Mouse (Mus musculus) CH12.LX (cell line): ENCODE results near the gene Plxdc2. TPM values are rescaled to one million over a fixed set of nuclear protein-coding genes. Genes with fewer than 3 reads are reported as not detected.

Source experiments
- DNase-seq: peaks from one replicate; pipeline ENCODE4 v3.0.0-alpha.2; 2013; ENCODE audit errors: extremely low read depth
- H3K27ac ChIP-seq: 2 replicates; pipeline ENCODE4 v1.5.1; 2012; ENCODE audit warnings: low read depth, mild to moderate bottlenecking, control low read depth, moderate library complexity; ENCODE audit not compliant: insufficient read depth
- H3K27me3 ChIP-seq: replicated peaks from 2 replicates; pipeline ENCODE3; 2012; ENCODE audit warnings: inconsistent platforms
- H3K36me3 ChIP-seq, 2 experiments: replicated peaks in 1 of 2; 2 replicates each; pipeline versions ENCODE3 to v1.6.1; 2012; ENCODE audit warnings: inconsistent platforms in 1 of 2, low read length in 1 of 2, mild to moderate bottlenecking in 1 of 2, mixed read lengths in 1 of 2, moderate library complexity in 1 of 2; ENCODE audit not compliant: control insufficient read depth in 1 of 2, insufficient read depth in 1 of 2
- H3K4me1 ChIP-seq, 2 experiments: 2 replicates each; pipeline ENCODE4 v1.6.1; 2012; ENCODE audit warnings: inconsistent platforms in 1 of 2, moderate library complexity in 1 of 2; ENCODE audit not compliant: insufficient read depth in 2 of 2, control insufficient read depth in 1 of 2
- H3K4me2 ChIP-seq: 2 replicates; pipeline ENCODE4 v1.6.1; 2012; ENCODE audit warnings: low read depth, mild to moderate bottlenecking, control low read depth; ENCODE audit not compliant: poor library complexity, insufficient read depth, severe bottlenecking
- H3K4me3 ChIP-seq, 3 experiments: fragments of 150-350 bp in 1 of 3; sonication (generic) in 1 of 3; replicated peaks in 1 of 3; 2 replicates each; pipeline versions ENCODE3 to v1.5.1; 2011 to 2012; ENCODE audit warnings: low read depth in 2 of 3, low read length in 2 of 3, mild to moderate bottlenecking in 2 of 3, moderate library complexity in 2 of 3, control low read depth in 1 of 3, improper control_type of control experiment in 1 of 3, inconsistent platforms in 1 of 3, mixed read lengths in 1 of 3; ENCODE audit not compliant: poor library complexity in 1 of 3
- H3K79me2 ChIP-seq: replicated peaks from 2 replicates; pipeline ENCODE4 v1.6.1; 2012; ENCODE audit warnings: mild to moderate bottlenecking, moderate library complexity; ENCODE audit not compliant: control insufficient read depth, poor library complexity, insufficient read depth, severe bottlenecking; ENCODE audit errors: extremely low read depth
- H3K9ac ChIP-seq: 2 replicates; pipeline ENCODE4 v1.6.1; 2012; ENCODE audit warnings: low read depth, mild to moderate bottlenecking, control low read depth, moderate library complexity; ENCODE audit not compliant: insufficient read depth
- H3K9me3 ChIP-seq: replicated peaks from 2 replicates; pipeline ENCODE3; 2012; ENCODE audit warnings: low read length, inconsistent platforms, mixed read lengths
- CTCF ChIP-seq, 2 experiments: IDR thresholded peaks in 1 of 2; conservative IDR thresholded peaks in 1 of 2; 2 replicates each; pipeline ENCODE4 v1.5.1; 2011 to 2012; ENCODE audit warnings: low read depth in 2 of 2, low read length in 2 of 2, improper control_type of control experiment in 1 of 2, inconsistent platforms in 1 of 2, mild to moderate bottlenecking in 1 of 2, moderate library complexity in 1 of 2
- E2F4 ChIP-seq: IDR thresholded peaks from 2 replicates; pipeline ENCODE4 v1.6.1; 2011; ENCODE audit warnings: low read depth, low read length, improper control_type of control experiment; ENCODE audit not compliant: insufficient replicate concordance
- EP300 ChIP-seq: IDR thresholded peaks from 2 replicates; pipeline ENCODE4 v1.6.1; 2011; ENCODE audit warnings: low read length, improper control_type of control experiment
- ETS1 ChIP-seq: conservative IDR thresholded peaks from 2 replicates; pipeline ENCODE4 v1.6.1; 2012; ENCODE audit warnings: low read depth, mild to moderate bottlenecking, inconsistent platforms, low read length, improper control_type of control experiment, moderate library complexity
- KAT2A ChIP-seq: IDR thresholded peaks from 2 replicates; pipeline ENCODE4 v1.6.1; 2012; ENCODE audit warnings: low read length, improper control_type of control experiment, inconsistent platforms; ENCODE audit not compliant: insufficient replicate concordance
- MEF2A ChIP-seq: IDR thresholded peaks from 2 replicates; pipeline ENCODE4 v1.6.1; 2014; ENCODE audit warnings: low read depth, mild to moderate bottlenecking, inconsistent platforms, low read length, improper control_type of control experiment, borderline replicate concordance
- RAD21 ChIP-seq: IDR thresholded peaks from 2 replicates; pipeline ENCODE4 v1.6.1; 2011; ENCODE audit warnings: low read depth, mild to moderate bottlenecking, low read length, improper control_type of control experiment, moderate library complexity
- RCOR1 ChIP-seq: conservative IDR thresholded peaks from 2 replicates; pipeline ENCODE4 v1.6.1; 2012; ENCODE audit warnings: low read depth, mild to moderate bottlenecking, inconsistent platforms, low read length, improper control_type of control experiment
- SIN3A ChIP-seq: IDR thresholded peaks from 2 replicates; pipeline ENCODE4 v1.6.1; 2012; ENCODE audit warnings: low read length, improper control_type of control experiment, inconsistent platforms
- SMC3 ChIP-seq: IDR thresholded peaks from 2 replicates; pipeline ENCODE4 v1.6.1; 2011; ENCODE audit warnings: low read depth, low read length, improper control_type of control experiment
- ZNF384 ChIP-seq: IDR thresholded peaks from 2 replicates; pipeline ENCODE4 v1.6.1; 2012; ENCODE audit warnings: low read depth, low read length, improper control_type of control experiment, inconsistent platforms
- dilution Hi-C: fragments of 300-500 bp; cut with MboI; formaldehyde crosslinking; loops from 2 replicates; pipeline ENCODE4 v1.14.3; 2020; ENCODE audit warnings: low sequenced_read_pairs; ENCODE audit not compliant: extremely low pct_unique_long_range_greater_than_20kb, extremely low pct_ligation_motif_present
- in situ Hi-C: fragments of 300-500 bp; cut with MboI; formaldehyde crosslinking; loops from 3 replicates; pipeline ENCODE4 v1.14.3; 2019; ENCODE audit warnings: low sequenced_read_pairs, low pct_ligation_motif_present, low pct_unique_long_range_greater_than_20kb, mixed read lengths
- polyA plus RNA-seq: library from polyadenylated mRNA; unstranded; fragments of >175 nt; gene quantifications from 2 replicates; pipeline ENCODE4 v1.2.1, GENCODE M21; 2012; ENCODE audit warnings: low read depth; ENCODE audit not compliant: insufficient read length
- total RNA-seq, 2 experiments: library from RNA; depleted of rRNA; stranded (reverse); fragments of 300-350 nt in 1 of 2; fragments of >200 nt in 1 of 2; gene quantifications; 2 replicates each; pipeline ENCODE4 v1.2.3; 2012 to 2014

The Plxdc2 gene
- total RNA-seq (2012; rRNA removed) (not detected in 2 replicates), total RNA-seq (2014; rRNA removed) (not detected in 2 replicates), polyA plus RNA-seq (not detected in 2 replicates)

- in situ Hi-C loops, result no loop called here
- H3K4me1 ChIP-seq, result no peaks in the 10 kb centered on the region
- no peak within 1 kb of the TSS for H3K4me2 ChIP-seq
- H3K27ac ChIP-seq, result no peak within 1 kb of the TSS
- H3K79me2 ChIP-seq, result no peaks in the 10 kb centered on the region
- no peak within 1 kb of the TSS for H3K4me3 ChIP-seq
- no peak for DNase-seq
- dilution Hi-C loops, result no loop called here
- TF ChIP-seq KAT2A (no peak), ETS1 (no peak), EP300 (no peak), MEF2A (no peak), E2F4 (no peak), RCOR1 (no peak)
- H3K36me3 ChIP-seq, result no peaks in the 10 kb centered on the region
- peaks cover 6% of the 10 kb centered on the region for H3K9me3 ChIP-seq
- no peak within 1 kb of the TSS for H3K9ac ChIP-seq
- H3K27me3 ChIP-seq, result no peaks in the 10 kb centered on the region
Observed at GRCm38 (mm10) chr2:16356106-16356818, at the start of gene Plxdc2. Gene Plxdc2 (plus strand): TSS chr2:16356304.

- H3K27ac ChIP-seq, result no peak overlapping the region
Observed at GRCm38 (mm10) chr2:16310387-16310786, 45.7 kb upstream of the Plxdc2 start.

GRCm38 (mm10) chr2:16312400-16313070 lies 43.6 kb upstream of the Plxdc2 start:
- Histone ChIP-seq H3K9me3 (no peaks in the 10 kb centered on the region), H3K4me2 (no peak overlapping the region), H3K27ac (no peak overlapping the region), H3K4me1 (no peaks in the 10 kb centered on the region), H3K9ac (no peak overlapping the region), H3K4me3 (no peak overlapping the region), H3K79me2 (no peaks in the 10 kb centered on the region), H3K36me3 (no peaks in the 10 kb centered on the region), H3K27me3 (no peaks in the 10 kb centered on the region)
- dilution Hi-C loops, result no loop called here
- TF ChIP-seq ZNF384, result peak; percentile 75
- TF ChIP-seq RAD21, result peak; percentile 49
- TF ChIP-seq SIN3A, result no peak
- TF ChIP-seq SMC3, result peak; percentile 24; the same call in 1 of the 2 replicates
- peak; percentile 52 to 55; a peak in 3 of 4 replicates for TF ChIP-seq CTCF (conservative IDR thresholded peaks at IDR 0.05 in 1 of 2, IDR thresholded peaks at IDR 0.05 in 1 of 2; ENCODE audit: low read depth in 2 of 2, low read length in 2 of 2)
- in situ Hi-C loops, result no loop called here
- DNase-seq, result peak; percentile 36

More at GRCm38 (mm10) chr2:16310387-16310786, 45.7 kb upstream of the Plxdc2 start:
- H3K27me3 ChIP-seq, result no peaks in the 10 kb centered on the region
- H3K4me1 ChIP-seq, result no peaks in the 10 kb centered on the region
- dilution Hi-C loops (no loop called here), in situ Hi-C loops (no loop called here)
- H3K79me2 ChIP-seq, result no peaks in the 10 kb centered on the region
- H3K9me3 ChIP-seq, result no peaks in the 10 kb centered on the region
- H3K4me3 ChIP-seq, result no peak overlapping the region
- H3K36me3 ChIP-seq, result no peaks in the 10 kb centered on the region
- TF ChIP-seq EP300, result no peak
- DNase-seq, result no peak
- H3K9ac ChIP-seq, result no peak overlapping the region
- no peak overlapping the region for H3K4me2 ChIP-seq
